Mouse (Mus musculus): ENCODE measurements around the gene Samd8. TPM values are rescaled to one million over a fixed set of nuclear protein-coding genes. Genes with fewer than 3 reads are reported as not detected.

Samd8 gene
- polyA plus RNA-seq, 1 experiment from 2014 or later, result 13.7 TPM

Other genes starting within 250 kb of the Samd8 start
- 0.55 and 0.95 TPM in 2 replicates for gene Dupd1, start 36.0 kb upstream of the Samd8 start, polyA plus RNA-seq (2014; fragmentation: Nextera tagmentation; extraction: Ambion mirVana)
- gene Dusp13, start 650 bp downstream of the Samd8 start, polyA plus RNA-seq (2014; fragmentation: Nextera tagmentation; extraction: Ambion mirVana), result 1.4 and 2.2 TPM in 2 replicates
- 251 and 260 TPM in 2 replicates for gene Vdac2, start 74.7 kb downstream of the Samd8 start, polyA plus RNA-seq (2014; fragmentation: Nextera tagmentation; extraction: Ambion mirVana)
- 18.7 and 19.4 TPM in 2 replicates for gene Comtd1, start 98.4 kb downstream of the Samd8 start, polyA plus RNA-seq (2014; fragmentation: Nextera tagmentation; extraction: Ambion mirVana)
- gene Zfp503, start 239.1 kb downstream of the Samd8 start, polyA plus RNA-seq (2014; fragmentation: Nextera tagmentation; extraction: Ambion mirVana), result 10.6 and 13.6 TPM in 2 replicates

Data from embryonic facial prominence, embryonic 14.5 days (tissue).